Mouse (Mus musculus): ENCODE measurements at regions not wholly inside any gene's neighbourhood (a gene's known extent, or its start where the extent isn't known, plus 50 kb on each side); places are given as distances from the start of the nearest gene placed in this dataset.

DNA sequence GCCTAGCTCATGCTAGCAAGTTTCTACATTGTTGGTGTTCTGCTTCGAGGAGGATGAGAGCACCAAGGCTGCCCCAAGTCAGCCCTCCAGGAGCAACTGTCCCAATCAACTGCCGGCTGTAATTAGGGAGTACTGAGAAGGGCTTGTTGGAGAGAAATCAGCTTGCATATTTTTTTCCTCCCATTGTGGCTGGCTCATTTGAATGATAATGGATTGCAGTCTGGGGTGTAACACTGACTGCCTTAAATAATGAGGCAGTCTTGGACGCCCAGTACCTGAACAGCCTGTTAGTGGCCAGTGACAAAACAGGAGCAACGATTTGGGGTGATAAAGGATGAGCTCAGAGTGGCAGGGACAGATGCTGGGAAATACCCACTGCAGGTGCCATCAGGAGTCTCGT is 382.8 kb upstream of the Smim15 start:
- WGBS, result 23% methylated on average over 5 of the region's 5 CpGs
- ATAC-seq (ENCODE audit: low FRiP score) (no peak), DNase-seq (ENCODE audit: low spot score) (no peak)
- Histone ChIP-seq H3K36me3 (ENCODE audit: insufficient read depth, low read length) (no peaks in the 10 kb centered on the region), H3K27me3 (ENCODE audit: insufficient read depth, low read length) (no peaks in the 10 kb centered on the region), H3K4me3 (ENCODE audit: low read depth, low read length) (no peak overlapping the region), H3K9me3 (ENCODE audit: low read length) (no peaks in the 10 kb centered on the region), H3K4me2 (ENCODE audit: low read depth, low read length, poor library complexity, severe bottlenecking) (no peak overlapping the region), H3K9ac (replicated peaks; ENCODE audit: low read length, poor library complexity, severe bottlenecking) (no peak overlapping the region), H3K27ac (ENCODE audit: low read depth, low read length) (no peak overlapping the region), H3K4me1 (ENCODE audit: insufficient read depth, low read length) (peaks cover 7% of the 10 kb centered on the region; the same call in 1 of the 2 replicates)
- no peak for TF ChIP-seq CTCF (IDR thresholded peaks at IDR 0.05)

- Histone ChIP-seq H3K9me3 (ENCODE audit: low read length) (no peaks in the 10 kb centered on the region), H3K27me3 (ENCODE audit: insufficient read depth, low read length) (no peaks in the 10 kb centered on the region), H3K4me3 (ENCODE audit: low read depth, low read length) (peak overlapping the region; percentile 27), H3K4me2 (ENCODE audit: low read depth, low read length, poor library complexity, severe bottlenecking) (peak overlapping the region; percentile 55), H3K9ac (replicated peaks; ENCODE audit: low read length, poor library complexity, severe bottlenecking) (peak overlapping the region; percentile 50; the same call in 1 of the 2 replicates), H3K36me3 (ENCODE audit: insufficient read depth, low read length) (no peaks in the 10 kb centered on the region), H3K4me1 (ENCODE audit: insufficient read depth, low read length) (no peaks in the 10 kb centered on the region), H3K27ac (ENCODE audit: low read depth, low read length) (peak overlapping the region; percentile 48; the same call in 1 of the 2 replicates)
- DNase-seq (ENCODE audit: low spot score), result peak; percentile 57
- WGBS, result 2% methylated on average over 27 of the region's 27 CpGs
- ATAC-seq (ENCODE audit: low FRiP score), result peak; percentile 38; the same call in 1 of the 2 replicates
- 0 out of 2 replicates have a peak, but pooled peaks have one; percentile 26 for TF ChIP-seq CTCF (IDR thresholded peaks at IDR 0.05)
Observed at GRCm38 (mm10) chr13:107645865-107646645, 398.2 kb upstream of the Smim15 start.

DNA sequence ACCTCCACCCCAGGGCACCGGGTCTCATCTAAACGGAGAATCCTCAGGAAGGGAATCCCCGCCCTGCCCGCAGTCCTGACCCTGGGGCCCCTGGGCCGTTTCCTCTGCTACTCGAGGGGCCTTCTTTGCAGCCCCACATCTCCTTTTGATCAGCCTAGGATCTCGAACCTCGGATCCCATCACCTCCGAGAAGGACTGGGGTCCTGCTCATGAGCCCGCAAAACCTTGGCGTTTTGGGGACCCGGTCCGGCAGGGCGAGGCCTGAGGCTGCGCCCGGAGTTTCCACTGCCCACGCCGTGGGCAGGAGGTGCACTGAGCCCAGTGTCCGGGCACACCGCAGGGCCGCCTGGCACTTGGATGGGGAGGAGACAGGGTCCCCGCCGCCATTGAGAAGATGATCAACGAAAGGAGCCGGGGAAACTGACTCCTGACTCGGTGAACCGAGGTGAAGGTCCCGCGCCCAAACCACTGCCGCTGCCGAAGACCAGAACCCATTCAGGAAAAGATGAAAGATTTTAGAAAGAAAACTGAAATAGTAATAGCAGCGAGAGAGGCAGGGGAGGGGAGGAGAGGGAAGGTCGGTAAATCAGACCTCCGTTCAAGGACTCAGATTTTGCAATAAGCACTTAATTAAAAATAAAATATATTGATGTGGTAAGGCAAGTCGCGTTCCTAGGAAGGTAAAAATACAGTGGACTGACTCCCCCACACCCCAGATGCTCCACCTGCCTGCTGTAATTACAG is 399.0 kb upstream of the Smim15 start:
- Histone ChIP-seq H3K9me3 (ENCODE audit: low read length) (no peaks in the 10 kb centered on the region), H3K4me3 (ENCODE audit: low read depth, low read length) (peak overlapping the region; percentile 27), H3K36me3 (ENCODE audit: insufficient read depth, low read length) (no peaks in the 10 kb centered on the region), H3K4me1 (ENCODE audit: insufficient read depth, low read length) (no peaks in the 10 kb centered on the region), H3K9ac (replicated peaks; ENCODE audit: low read length, poor library complexity, severe bottlenecking) (peak overlapping the region; percentile 50), H3K4me2 (ENCODE audit: low read depth, low read length, poor library complexity, severe bottlenecking) (peak overlapping the region; percentile 55), H3K27me3 (ENCODE audit: insufficient read depth, low read length) (no peaks in the 10 kb centered on the region), H3K27ac (ENCODE audit: low read depth, low read length) (peak overlapping the region; percentile 7)
- 6% methylated on average over 36 of the region's 36 CpGs for WGBS
- DNase-seq (ENCODE audit: low spot score) (no peak), ATAC-seq (ENCODE audit: low FRiP score) (no peak)
- TF ChIP-seq CTCF (IDR thresholded peaks at IDR 0.05), result no peak

GRCm38 (mm10) chr13:107644705-107645104 is 399.5 kb upstream of the Smim15 start:
- no peaks in the 10 kb centered on the region for H3K4me1 ChIP-seq (ENCODE audit: insufficient read depth, low read length)
- H3K4me3 ChIP-seq (ENCODE audit: low read depth, low read length), result no peak overlapping the region
- no peak for DNase-seq (ENCODE audit: low spot score)
- H3K9me3 ChIP-seq (ENCODE audit: low read length), result no peaks in the 10 kb centered on the region
- ATAC-seq (ENCODE audit: low FRiP score), result no peak
- H3K36me3 ChIP-seq (ENCODE audit: insufficient read depth, low read length), result no peaks in the 10 kb centered on the region
- H3K27ac ChIP-seq (ENCODE audit: low read depth, low read length), result no peak overlapping the region
- H3K27me3 ChIP-seq (ENCODE audit: insufficient read depth, low read length), result no peaks in the 10 kb centered on the region
- no peak for TF ChIP-seq CTCF (IDR thresholded peaks at IDR 0.05)
- peak overlapping the region; percentile 55 for H3K4me2 ChIP-seq (ENCODE audit: low read depth, low read length, poor library complexity, severe bottlenecking)
- peak overlapping the region; percentile 50 for H3K9ac ChIP-seq (replicated peaks; ENCODE audit: low read length, poor library complexity, severe bottlenecking)
- 56% methylated on average over 12 of the region's 12 CpGs for WGBS

DNA sequence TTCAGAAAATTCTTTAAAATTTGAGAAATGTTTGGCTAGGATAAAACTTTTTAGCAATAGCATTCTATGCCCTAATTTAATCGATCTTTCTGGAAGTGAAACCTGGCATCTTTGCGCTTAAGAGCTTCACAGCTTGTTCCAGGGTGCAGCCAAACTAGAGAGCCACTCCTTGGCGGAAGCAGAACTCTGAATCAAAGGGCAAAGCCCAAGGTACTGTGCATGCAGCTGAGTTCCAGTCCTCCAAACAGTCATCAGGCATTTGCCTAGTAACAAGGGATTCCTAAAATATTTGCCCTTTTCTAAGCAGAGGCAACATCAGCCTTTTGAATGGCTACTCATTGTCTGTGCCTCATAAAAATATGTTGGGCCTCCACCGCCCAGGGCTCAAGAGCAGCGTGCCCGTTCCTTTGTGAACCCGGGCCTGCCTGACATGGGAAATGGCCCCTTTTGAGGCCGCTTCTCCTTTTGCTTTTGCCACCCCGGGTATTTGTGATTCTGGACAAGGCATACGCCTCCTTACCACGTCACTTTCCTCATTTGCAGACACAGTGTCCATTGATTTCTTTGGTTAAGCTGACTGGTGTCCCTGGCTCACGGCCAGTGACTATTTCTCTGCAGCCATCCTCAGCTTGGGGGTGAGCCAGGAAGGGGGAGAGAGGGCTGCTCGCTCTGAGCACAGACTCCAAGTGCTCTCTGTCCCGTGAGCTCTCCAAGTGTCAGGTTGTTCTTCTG is 402.2 kb upstream of the Smim15 start:
- H3K27me3 ChIP-seq (ENCODE audit: insufficient read depth, low read length), result no peaks in the 10 kb centered on the region
- H3K9ac ChIP-seq (replicated peaks; ENCODE audit: low read length, poor library complexity, severe bottlenecking), result no peak overlapping the region
- DNase-seq (ENCODE audit: low spot score) (peak; percentile 90), ATAC-seq (ENCODE audit: low FRiP score) (peak; percentile 80)
- no peak for TF ChIP-seq CTCF (IDR thresholded peaks at IDR 0.05)
- 38% methylated on average over 14 of the region's 14 CpGs for WGBS
- H3K4me2 ChIP-seq (ENCODE audit: low read depth, low read length, poor library complexity, severe bottlenecking), result no peak overlapping the region
- H3K9me3 ChIP-seq (ENCODE audit: low read length), result no peaks in the 10 kb centered on the region
- no peaks in the 10 kb centered on the region for H3K36me3 ChIP-seq (ENCODE audit: insufficient read depth, low read length)
- no peaks in the 10 kb centered on the region for H3K4me1 ChIP-seq (ENCODE audit: insufficient read depth, low read length)
- no peak overlapping the region for H3K4me3 ChIP-seq (ENCODE audit: low read depth, low read length)
- peak overlapping the region; percentile 55; the same call in 1 of the 2 replicates for H3K27ac ChIP-seq (ENCODE audit: low read depth, low read length)

All from midbrain, postnatal 0 days (tissue).